Mouse (Mus musculus) forebrain, postnatal 0 days (tissue): Measurements from ENCODE around the gene C77080. TPM values are rescaled to one million over a fixed set of nuclear protein-coding genes. Genes with fewer than 3 reads are reported as not detected.
A peak's percentile ranks its signal among the peaks of the same experiment; 100 is the strongest.

ENCODE experiments used
- ATAC-seq: fragments of 200-750 bp; cut with Nextera tagmentation; 2 replicates; pipeline ENCODE4 v1.8.0; 2017; ENCODE audit warnings: mild to moderate bottlenecking, moderate library complexity
- DNase-seq: peaks from one replicate; pipeline ENCODE4 v3.0.0-alpha.2; 2015
- H3K27ac ChIP-seq: fragments of 300-500 bp; sonication (generic); 2 replicates; pipeline ENCODE4 v1.5.1; 2014; ENCODE audit warnings: low read depth, mild to moderate bottlenecking, antibody characterized with exemption, low read length, moderate library complexity, mixed read lengths
- H3K27me3 ChIP-seq: fragments of 300-500 bp; sonication (generic); 2 replicates; pipeline ENCODE4 v1.6.1; 2014; ENCODE audit warnings: mild to moderate bottlenecking, low read length, mixed read lengths; ENCODE audit not compliant: insufficient read depth
- H3K36me3 ChIP-seq: fragments of 300-500 bp; sonication (generic); 2 replicates; pipeline ENCODE4 v1.6.1; 2014; ENCODE audit warnings: mild to moderate bottlenecking, moderate library complexity; ENCODE audit not compliant: insufficient read depth
- H3K4me1 ChIP-seq: fragments of 300-500 bp; sonication (generic); 2 replicates; pipeline ENCODE4 v1.6.1; 2014; ENCODE audit warnings: antibody characterized with exemption; ENCODE audit not compliant: insufficient read depth
- H3K4me2 ChIP-seq: fragments of 300-500 bp; sonication (generic); 2 replicates; pipeline ENCODE4 v1.6.1; 2014; ENCODE audit warnings: low read depth, mild to moderate bottlenecking, moderate library complexity
- H3K4me3 ChIP-seq: fragments of 300-500 bp; sonication (generic); 2 replicates; pipeline ENCODE4 v1.5.1; 2014; ENCODE audit warnings: low read depth, low read length, mixed read lengths
- H3K9ac ChIP-seq: fragments of 300-500 bp; sonication (generic); 2 replicates; pipeline ENCODE4 v1.6.1; 2014; ENCODE audit warnings: mild to moderate bottlenecking
- H3K9me3 ChIP-seq: fragments of 300-500 bp; sonication (generic); 2 replicates; pipeline ENCODE4 v1.6.1; 2016; ENCODE audit warnings: low read length
- CTCF ChIP-seq: sonication (generic); IDR thresholded peaks from 2 replicates; pipeline ENCODE4 v1.5.1; 2016; ENCODE audit warnings: antibody characterized with exemption, control low read depth, low read depth
- WGBS: fragments of 180-500 bp; shearing (Covaris S2); extraction: QIAGEN DNeasy Blood & Tissue Kit; methylation state at CpG from one replicate; pipeline ENCODE4 v1.1.7; 2014; 5-methylcytosine and 5-hydroxymethylcytosine counted together
- polyA plus RNA-seq: library from polyadenylated mRNA; unstranded; fragments of >200 nt; fragmentation: Nextera tagmentation; extraction: Ambion mirVana; gene quantifications from 2 replicates; pipeline ENCODE4 v1.2.1, GENCODE M21; 2015
- total RNA-seq: library from RNA; depleted of rRNA; stranded (reverse); fragments of >200 nt; gene quantifications from 2 replicates; pipeline ENCODE4 v1.2.3, GENCODE M21; 2014

The C77080 gene
- total and polyA plus RNA-seq, 2 experiments from 2014 or later = 3.5 to 10.6 TPM

DNA sequence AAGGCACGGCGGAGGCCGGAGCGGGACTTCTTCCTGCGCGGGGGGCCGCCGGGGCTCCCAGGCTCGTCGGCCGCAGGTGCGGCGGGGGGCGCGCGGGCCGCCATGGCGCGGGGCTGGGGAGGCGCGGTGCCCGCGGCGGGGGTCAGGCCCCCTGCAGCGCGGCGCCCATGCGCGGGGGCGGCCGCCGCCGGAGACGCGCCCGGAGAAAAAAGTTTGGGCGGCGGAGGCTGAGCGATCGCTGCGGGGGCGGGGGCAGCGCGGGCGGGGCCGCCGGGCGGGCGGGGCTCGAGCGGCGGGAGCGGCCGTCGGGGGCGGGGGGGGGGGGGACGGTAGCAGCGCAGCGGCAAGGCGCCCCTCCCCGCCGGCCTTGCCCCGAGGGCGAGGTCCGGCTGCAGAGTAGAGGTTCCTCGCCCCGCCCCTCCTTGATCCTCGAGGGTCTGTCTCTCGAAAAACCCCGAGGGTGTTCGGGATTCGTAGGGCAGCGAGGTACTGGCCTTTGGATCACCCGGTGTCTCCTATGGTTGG lies 12.9 kb downstream of the C77080 start:
- DNase-seq (no peak), ATAC-seq (no peak)
- H3K36me3 ChIP-seq = no peaks in the 10 kb centered on the region
- H3K27me3 ChIP-seq = peaks cover 41% of the 10 kb centered on the region
- 0 out of 2 replicates have a peak, but pooled peaks cover 4% of the 10 kb centered on the region for H3K4me1 ChIP-seq
- peak overlapping the region; percentile 98 for H3K4me2 ChIP-seq
- no peak overlapping the region for H3K27ac ChIP-seq
- peak overlapping the region; percentile 51 for H3K4me3 ChIP-seq
- H3K9ac ChIP-seq = peak overlapping the region; percentile 46; the same call in 1 of the 2 replicates
- no peaks in the 10 kb centered on the region for H3K9me3 ChIP-seq
- WGBS = under 1% methylated on average over 47 of the region's 74 CpGs
- TF ChIP-seq CTCF = no peak

DNA sequence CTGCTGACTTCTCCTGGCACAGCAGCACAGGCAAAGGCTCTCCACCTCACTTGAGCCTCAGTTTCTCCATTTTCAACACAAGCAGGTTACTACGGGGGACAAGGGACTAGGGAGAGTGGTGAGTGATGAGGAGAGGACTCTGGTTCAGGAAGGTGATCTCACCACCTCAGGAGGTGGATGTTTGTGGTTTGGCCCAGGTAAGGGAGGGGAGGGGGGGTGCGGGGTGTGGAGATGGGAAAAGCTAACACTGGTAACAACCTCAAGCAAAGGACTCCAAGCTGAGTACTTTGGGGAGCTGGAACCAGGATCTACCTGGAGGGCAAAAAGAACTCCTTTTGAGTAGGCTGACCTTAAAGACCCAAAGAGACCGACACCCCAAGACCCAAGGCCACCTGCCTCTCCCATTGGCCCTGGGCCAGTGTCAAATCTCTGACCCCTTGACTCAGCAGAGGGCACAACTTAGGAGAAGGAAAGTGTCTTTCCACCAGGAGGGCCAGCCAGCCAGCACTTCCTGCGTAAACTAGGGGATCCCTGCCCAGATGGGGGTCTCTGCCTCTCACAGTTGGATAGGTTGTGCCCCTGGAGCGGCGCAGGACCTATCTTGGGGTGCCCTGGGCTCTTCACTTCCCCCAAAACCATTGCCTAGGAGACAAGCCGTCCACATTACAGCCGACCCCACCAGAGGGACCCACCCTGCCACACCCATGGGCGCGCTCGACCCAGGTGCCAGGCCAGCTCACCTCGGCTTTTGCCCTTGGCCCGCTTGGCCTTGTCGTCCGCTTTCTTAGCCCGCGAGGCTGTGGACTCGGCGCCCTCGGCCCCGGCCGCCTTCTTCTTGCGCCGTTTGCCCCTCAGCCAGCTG lies 13.6 kb downstream of the C77080 start:
- Histone ChIP-seq H3K4me1 (0 out of 2 replicates have a peak, but pooled peaks cover 4% of the 10 kb centered on the region), H3K27ac (no peak overlapping the region), H3K27me3 (peaks cover 41% of the 10 kb centered on the region), H3K36me3 (no peaks in the 10 kb centered on the region), H3K9ac (peak overlapping the region; percentile 46; the same call in 1 of the 2 replicates), H3K4me2 (peak overlapping the region; percentile 98), H3K9me3 (no peaks in the 10 kb centered on the region), H3K4me3 (peak overlapping the region; percentile 51)
- 13% methylated on average over 24 of the region's 24 CpGs for WGBS
- ATAC-seq = no peak
- TF ChIP-seq CTCF = no peak
- DNase-seq = no peak

DNA sequence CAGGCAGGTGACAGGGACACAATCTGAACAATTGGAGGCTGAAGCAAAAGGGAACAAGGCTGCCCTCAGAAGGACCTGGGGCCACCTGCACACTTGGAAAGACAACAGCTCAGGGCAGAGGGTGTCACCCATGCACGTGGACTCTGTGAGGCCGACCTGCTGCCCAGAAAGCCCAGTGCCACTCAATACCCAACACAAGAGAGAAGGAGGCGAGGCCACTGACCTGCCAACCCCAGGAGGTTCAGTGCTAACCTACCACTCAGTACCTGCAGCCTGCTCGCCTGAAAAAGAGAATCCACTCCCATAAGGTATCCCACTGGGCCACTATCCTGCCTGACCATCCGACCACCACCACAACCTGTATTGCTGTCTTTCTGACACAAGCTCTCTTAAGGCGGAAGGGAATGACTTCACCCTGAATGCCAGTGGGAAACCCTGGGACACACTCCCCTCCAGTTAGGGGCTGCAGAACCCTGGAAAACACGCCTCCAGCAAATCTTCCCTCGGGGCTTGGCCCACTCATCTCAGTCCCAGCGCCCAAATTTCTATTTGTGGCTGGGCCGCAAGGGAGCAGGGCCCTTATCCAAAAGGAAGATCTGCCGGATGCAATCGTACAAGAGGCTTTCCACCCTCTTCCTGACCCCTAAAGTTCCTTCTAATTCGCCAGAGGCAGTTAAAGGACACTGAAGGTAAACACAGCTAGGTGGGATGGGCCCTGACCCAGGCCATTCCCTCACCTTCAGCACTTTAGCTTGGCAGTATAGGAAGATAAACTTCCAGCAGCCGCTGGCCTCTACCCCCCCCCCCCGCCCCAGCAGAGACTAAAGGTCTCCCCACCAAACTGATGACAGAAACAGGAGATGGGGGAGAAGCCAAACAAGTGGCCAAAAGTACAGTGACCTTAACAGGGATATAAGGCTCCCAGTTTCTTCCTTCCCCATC lies 14.6 kb downstream of the C77080 start:
- no peak overlapping the region for H3K9ac ChIP-seq
- DNase-seq = no peak
- no peak overlapping the region for H3K4me3 ChIP-seq
- ATAC-seq = no peak
- no peak overlapping the region for H3K27ac ChIP-seq
- H3K9me3 ChIP-seq = no peaks in the 10 kb centered on the region
- no peak overlapping the region for H3K4me2 ChIP-seq
- H3K36me3 ChIP-seq = no peaks in the 10 kb centered on the region
- no peak for TF ChIP-seq CTCF
- 43% methylated on average over 15 of the region's 15 CpGs for WGBS
- peaks cover 41% of the 10 kb centered on the region for H3K27me3 ChIP-seq
- H3K4me1 ChIP-seq = 0 out of 2 replicates have a peak, but pooled peaks cover 3% of the 10 kb centered on the region

DNA sequence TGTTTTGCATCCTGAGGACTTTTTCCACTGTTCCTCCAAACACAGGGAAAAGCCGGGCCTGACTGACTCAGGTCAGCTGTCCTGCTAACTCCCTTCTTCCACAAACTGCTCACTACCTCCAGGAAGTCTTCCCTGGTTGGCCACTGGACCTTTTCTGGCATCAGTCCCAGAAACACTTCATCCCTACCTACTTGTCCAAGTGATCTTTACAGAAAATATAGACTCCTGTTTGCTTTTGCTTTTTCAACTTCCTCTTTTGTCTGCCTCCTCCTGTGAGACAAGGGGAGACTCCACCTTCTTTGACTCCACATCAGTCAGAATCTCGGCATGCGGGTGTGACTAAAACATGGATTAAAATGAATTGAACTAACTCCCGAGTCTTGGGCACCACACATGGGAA lies 16.4 kb downstream of the C77080 start:
- DNase-seq (no peak), ATAC-seq (no peak)
- Histone ChIP-seq H3K27ac (no peak overlapping the region), H3K27me3 (peaks cover 28% of the 10 kb centered on the region), H3K9ac (no peak overlapping the region), H3K4me1 (no peaks in the 10 kb centered on the region), H3K9me3 (no peaks in the 10 kb centered on the region), H3K36me3 (no peaks in the 10 kb centered on the region), H3K4me2 (no peak overlapping the region), H3K4me3 (no peak overlapping the region)
- WGBS = 61% methylated on average over 4 of the region's 4 CpGs
- TF ChIP-seq CTCF = no peak

DNA sequence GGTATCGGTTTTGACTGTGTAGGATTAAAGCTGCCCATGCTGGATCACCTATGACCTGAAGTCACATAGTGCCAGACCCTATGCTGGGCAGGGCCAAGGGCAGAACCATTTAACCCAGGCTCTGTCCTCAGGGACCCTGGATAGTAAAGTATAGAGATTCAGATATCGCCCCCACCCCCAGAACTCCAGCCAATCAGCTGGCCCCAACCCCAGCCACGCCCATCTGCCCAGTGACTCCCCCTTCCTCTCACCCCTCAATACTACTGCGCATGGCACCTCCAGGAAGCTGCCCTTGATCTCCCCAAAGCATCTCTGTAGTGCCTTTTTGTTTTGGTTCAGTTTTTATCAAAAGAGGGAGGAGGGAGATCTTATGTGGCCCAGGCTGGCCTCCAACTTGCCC lies 18.4 kb downstream of the C77080 start:
- H3K9ac ChIP-seq = no peak overlapping the region
- H3K4me2 ChIP-seq = no peak overlapping the region
- WGBS = 35% methylated on average over 4 of the region's 4 CpGs
- no peaks in the 10 kb centered on the region for H3K9me3 ChIP-seq
- H3K27me3 ChIP-seq = peaks cover 16% of the 10 kb centered on the region
- ATAC-seq = no peak
- no peaks in the 10 kb centered on the region for H3K36me3 ChIP-seq
- no peak overlapping the region for H3K4me3 ChIP-seq
- no peak for TF ChIP-seq CTCF
- no peak for DNase-seq
- no peaks in the 10 kb centered on the region; the same call in 1 of the 2 replicates for H3K4me1 ChIP-seq
- H3K27ac ChIP-seq = no peak overlapping the region

DNA sequence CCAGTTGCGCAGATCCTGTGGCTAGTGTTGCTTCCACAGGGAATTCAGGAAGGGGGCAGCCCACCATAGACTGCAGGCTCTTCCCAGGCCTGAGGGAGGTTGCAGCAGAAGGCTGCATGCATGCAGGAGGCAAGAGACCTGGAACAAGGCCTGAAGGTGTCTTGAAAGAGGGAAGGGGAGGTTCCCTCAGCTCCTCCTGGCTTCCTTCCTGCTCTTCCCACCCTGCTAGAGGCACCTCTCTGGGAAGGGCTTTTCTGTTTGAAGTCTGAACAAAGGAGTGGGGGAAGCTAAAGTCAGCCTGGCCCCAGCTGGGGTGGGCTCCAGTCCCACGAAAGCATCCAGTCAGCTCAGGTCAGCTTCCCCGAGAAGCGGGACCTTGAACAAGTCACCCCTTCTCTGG lies 18.9 kb downstream of the C77080 start:
- Histone ChIP-seq H3K4me3 (no peak overlapping the region), H3K36me3 (no peaks in the 10 kb centered on the region), H3K9ac (no peak overlapping the region), H3K4me1 (no peaks in the 10 kb centered on the region; the same call in 1 of the 2 replicates), H3K4me2 (no peak overlapping the region), H3K27ac (no peak overlapping the region), H3K9me3 (no peaks in the 10 kb centered on the region), H3K27me3 (peaks cover 11% of the 10 kb centered on the region)
- no peak for TF ChIP-seq CTCF
- no peak for ATAC-seq
- 34% methylated on average over 4 of the region's 4 CpGs for WGBS
- DNase-seq = no peak
